Mouse (Mus musculus) cerebellum, adult 2 months (tissue): ENCODE measurements at regions not wholly inside any gene's neighbourhood (a gene's known extent, or its start where the extent isn't known, plus 50 kb on each side); places are given as distances from the start of the nearest gene placed in this dataset.

Experiments used
- DNase-seq, 2 experiments: peaks; one replicate each; pipeline ENCODE4 v3.0.0; 2021
- H3K27ac ChIP-seq: fragments of 200-500 bp; 2 replicates; pipeline ENCODE4 v1.5.1; 2012; ENCODE audit warnings: low read length, control low read depth, inconsistent platforms; ENCODE audit not compliant: insufficient read depth
- H3K27me3 ChIP-seq: fragments of 200-500 bp; 2 replicates; pipeline ENCODE4 v1.6.1; 2012; ENCODE audit warnings: inconsistent platforms, mild to moderate bottlenecking, low read length, moderate library complexity; ENCODE audit not compliant: control insufficient read depth, insufficient read depth
- H3K4me1 ChIP-seq: fragments of 200-500 bp; 2 replicates; pipeline ENCODE4 v1.6.1; 2011; ENCODE audit warnings: low read length; ENCODE audit not compliant: control insufficient read depth, insufficient read depth
- H3K4me3 ChIP-seq: fragments of 200-500 bp; replicated peaks from 2 replicates; pipeline ENCODE3; 2011; ENCODE audit warnings: mild to moderate bottlenecking, low read depth, low read length, control low read depth; ENCODE audit not compliant: insufficient read depth
- CTCF ChIP-seq: fragments of 200-500 bp; IDR thresholded peaks from 2 replicates; pipeline ENCODE4 v1.5.1; 2011; ENCODE audit warnings: low read depth, mild to moderate bottlenecking, control low read depth, low read length, moderate library complexity, borderline replicate concordance; ENCODE audit not compliant: insufficient read depth
- POLR2A ChIP-seq: fragments of 200-500 bp; IDR thresholded peaks from 2 replicates; pipeline ENCODE4 v1.6.1; 2011; ENCODE audit warnings: low read length, control low read depth, borderline replicate concordance; ENCODE audit not compliant: insufficient read depth
- WGBS: fragments of 180-500 bp; shearing (Covaris S2); methylation state at CpG from one replicate; pipeline ENCODE4 v1.1.7; 2018; 5-methylcytosine and 5-hydroxymethylcytosine counted together

- no peaks in the 10 kb centered on the region for H3K27me3 ChIP-seq
- H3K4me1 ChIP-seq, result peaks cover 27% of the 10 kb centered on the region
- H3K27ac ChIP-seq, result no peak overlapping the region
- 92% methylated on average over 9 of the region's 9 CpGs for WGBS
- TF ChIP-seq CTCF, result no peak
- no peak for TF ChIP-seq POLR2A
- no peak overlapping the region for H3K4me3 ChIP-seq
- DNase-seq, result no peak
Measured at GRCm38 (mm10) chr9:47354866-47355265, 175.1 kb upstream of the Cadm1 start.

- peak; percentile 47 to 53 for DNase-seq
- no peak overlapping the region for H3K27ac ChIP-seq
- WGBS, result 23% methylated on average over 17 of the region's 17 CpGs
- H3K27me3 ChIP-seq, result no peaks in the 10 kb centered on the region
- no peak for TF ChIP-seq CTCF
- no peak for TF ChIP-seq POLR2A
- H3K4me1 ChIP-seq, result peaks cover 10% of the 10 kb centered on the region; the same call in 1 of the 2 replicates
- no peak overlapping the region for H3K4me3 ChIP-seq
Measured at GRCm38 (mm10) chr9:47357756-47358399, 172.1 kb upstream of the Cadm1 start.

- DNase-seq, result no peak
- WGBS, result 58% methylated on average over 4 of the region's 4 CpGs
- no peak overlapping the region for H3K4me3 ChIP-seq
- H3K27ac ChIP-seq, result no peak overlapping the region
- H3K27me3 ChIP-seq, result no peaks in the 10 kb centered on the region
- peaks cover 10% of the 10 kb centered on the region; the same call in 1 of the 2 replicates for H3K4me1 ChIP-seq
- TF ChIP-seq CTCF (no peak), POLR2A (no peak)
Measured at GRCm38 (mm10) chr9:47358400-47358767, 171.6 kb upstream of the Cadm1 start.

GRCm38 (mm10) chr9:47363086-47363485 lies 166.9 kb upstream of the Cadm1 start:
- peaks cover 9% of the 10 kb centered on the region for H3K4me1 ChIP-seq
- H3K27me3 ChIP-seq, result no peaks in the 10 kb centered on the region
- DNase-seq, result peak in 1 of 2 experiments; percentile 33
- 62% methylated on average over 11 of the region's 11 CpGs for WGBS
- no peak for TF ChIP-seq POLR2A
- TF ChIP-seq CTCF, result no peak
- no peak overlapping the region for H3K4me3 ChIP-seq
- no peak overlapping the region for H3K27ac ChIP-seq

GRCm38 (mm10) chr9:47364762-47365161 lies 165.2 kb upstream of the Cadm1 start:
- Histone ChIP-seq H3K27ac (no peak overlapping the region), H3K4me3 (no peak overlapping the region), H3K4me1 (peaks cover 5% of the 10 kb centered on the region), H3K27me3 (no peaks in the 10 kb centered on the region)
- no peak for DNase-seq
- 93% methylated on average over 3 of the region's 3 CpGs for WGBS
- TF ChIP-seq POLR2A (no peak), CTCF (no peak)

GRCm38 (mm10) chr9:47367266-47367957 lies 162.6 kb upstream of the Cadm1 start:
- 56% methylated on average over 17 of the region's 17 CpGs for WGBS
- TF ChIP-seq CTCF (no peak), POLR2A (no peak)
- peak; percentile 42 to 47 for DNase-seq

GRCm38 (mm10) chr9:47368015-47368901 lies 161.7 kb upstream of the Cadm1 start:
- H3K4me1 ChIP-seq, result peaks cover 5% of the 10 kb centered on the region
- 1% methylated on average over 31 of the region's 31 CpGs for WGBS
- H3K27me3 ChIP-seq, result no peaks in the 10 kb centered on the region
- peak overlapping the region; percentile 60 for H3K4me3 ChIP-seq
- H3K27ac ChIP-seq, result peak overlapping the region; percentile 54
- DNase-seq, result peak; percentile 70 to 73
- TF ChIP-seq CTCF (no peak), POLR2A (no peak)

More at GRCm38 (mm10) chr9:47367266-47367957, 162.6 kb upstream of the Cadm1 start:
- no peaks in the 10 kb centered on the region for H3K27me3 ChIP-seq
- peaks cover 5% of the 10 kb centered on the region for H3K4me1 ChIP-seq
- peak overlapping the region; percentile 60 for H3K4me3 ChIP-seq
- H3K27ac ChIP-seq, result no peak overlapping the region
